Mouse (Mus musculus) CH12.LX (cell line): ENCODE results near the gene Slc2a12. TPM values are rescaled to one million over a fixed set of nuclear protein-coding genes. Genes with fewer than 3 reads are reported as not detected.

Source experiments
- DNase-seq: peaks from one replicate; pipeline ENCODE4 v3.0.0-alpha.2; 2013; ENCODE audit errors: extremely low read depth
- H3K27ac ChIP-seq: 2 replicates; pipeline ENCODE4 v1.5.1; 2012; ENCODE audit warnings: low read depth, mild to moderate bottlenecking, control low read depth, moderate library complexity; ENCODE audit not compliant: insufficient read depth
- H3K27me3 ChIP-seq: replicated peaks from 2 replicates; pipeline ENCODE3; 2012; ENCODE audit warnings: inconsistent platforms
- H3K36me3 ChIP-seq, 2 experiments: replicated peaks in 1 of 2; 2 replicates each; pipeline versions ENCODE3 to v1.6.1; 2012; ENCODE audit warnings: inconsistent platforms in 1 of 2, low read length in 1 of 2, mild to moderate bottlenecking in 1 of 2, mixed read lengths in 1 of 2, moderate library complexity in 1 of 2; ENCODE audit not compliant: control insufficient read depth in 1 of 2, insufficient read depth in 1 of 2
- H3K4me1 ChIP-seq, 2 experiments: 2 replicates each; pipeline ENCODE4 v1.6.1; 2012; ENCODE audit warnings: inconsistent platforms in 1 of 2, moderate library complexity in 1 of 2; ENCODE audit not compliant: insufficient read depth in 2 of 2, control insufficient read depth in 1 of 2
- H3K4me2 ChIP-seq: 2 replicates; pipeline ENCODE4 v1.6.1; 2012; ENCODE audit warnings: low read depth, mild to moderate bottlenecking, control low read depth; ENCODE audit not compliant: poor library complexity, insufficient read depth, severe bottlenecking
- H3K4me3 ChIP-seq, 3 experiments: fragments of 150-350 bp in 1 of 3; sonication (generic) in 1 of 3; replicated peaks in 1 of 3; 2 replicates each; pipeline versions ENCODE3 to v1.5.1; 2011 to 2012; ENCODE audit warnings: low read depth in 2 of 3, low read length in 2 of 3, mild to moderate bottlenecking in 2 of 3, moderate library complexity in 2 of 3, control low read depth in 1 of 3, improper control_type of control experiment in 1 of 3, inconsistent platforms in 1 of 3, mixed read lengths in 1 of 3; ENCODE audit not compliant: poor library complexity in 1 of 3
- H3K79me2 ChIP-seq: replicated peaks from 2 replicates; pipeline ENCODE4 v1.6.1; 2012; ENCODE audit warnings: mild to moderate bottlenecking, moderate library complexity; ENCODE audit not compliant: control insufficient read depth, poor library complexity, insufficient read depth, severe bottlenecking; ENCODE audit errors: extremely low read depth
- H3K9ac ChIP-seq: 2 replicates; pipeline ENCODE4 v1.6.1; 2012; ENCODE audit warnings: low read depth, mild to moderate bottlenecking, control low read depth, moderate library complexity; ENCODE audit not compliant: insufficient read depth
- H3K9me3 ChIP-seq: replicated peaks from 2 replicates; pipeline ENCODE3; 2012; ENCODE audit warnings: low read length, inconsistent platforms, mixed read lengths
- BHLHE40 ChIP-seq: IDR thresholded peaks from 2 replicates; pipeline ENCODE4 v1.6.1; 2011; ENCODE audit warnings: mild to moderate bottlenecking, low read depth, low read length, improper control_type of control experiment
- CTCF ChIP-seq, 2 experiments: IDR thresholded peaks in 1 of 2; conservative IDR thresholded peaks in 1 of 2; 2 replicates each; pipeline ENCODE4 v1.5.1; 2011 to 2012; ENCODE audit warnings: low read depth in 2 of 2, low read length in 2 of 2, improper control_type of control experiment in 1 of 2, inconsistent platforms in 1 of 2, mild to moderate bottlenecking in 1 of 2, moderate library complexity in 1 of 2
- E2F4 ChIP-seq: IDR thresholded peaks from 2 replicates; pipeline ENCODE4 v1.6.1; 2011; ENCODE audit warnings: low read depth, low read length, improper control_type of control experiment; ENCODE audit not compliant: insufficient replicate concordance
- GABPA ChIP-seq: IDR thresholded peaks from 2 replicates; pipeline ENCODE4 v1.6.1; 2012; ENCODE audit warnings: low read depth, low read length, improper control_type of control experiment, inconsistent platforms; ENCODE audit not compliant: insufficient replicate concordance
- HCFC1 ChIP-seq: IDR thresholded peaks from 2 replicates; pipeline ENCODE4 v1.6.1; 2012; ENCODE audit warnings: low read depth, mild to moderate bottlenecking, inconsistent platforms, low read length, improper control_type of control experiment
- KAT2A ChIP-seq: IDR thresholded peaks from 2 replicates; pipeline ENCODE4 v1.6.1; 2012; ENCODE audit warnings: low read length, improper control_type of control experiment, inconsistent platforms; ENCODE audit not compliant: insufficient replicate concordance
- MYC ChIP-seq: IDR thresholded peaks from 2 replicates; pipeline ENCODE4 v1.6.1; 2011; ENCODE audit warnings: low read depth, mild to moderate bottlenecking, improper control_type of control experiment, low read length
- NELFE ChIP-seq: IDR thresholded peaks from 2 replicates; pipeline ENCODE4 v1.6.1; 2011; ENCODE audit warnings: low read depth, low read length, improper control_type of control experiment
- NRF1 ChIP-seq: IDR thresholded peaks from 2 replicates; pipeline ENCODE4 v1.6.1; 2014; ENCODE audit warnings: low read depth, mild to moderate bottlenecking, inconsistent platforms, low read length, improper control_type of control experiment, moderate library complexity
- PAX5 ChIP-seq: IDR thresholded peaks from 2 replicates; pipeline ENCODE4 v1.6.1; 2012; ENCODE audit warnings: low read length, inconsistent platforms, mixed read lengths
- POLR2A ChIP-seq: IDR thresholded peaks from 2 replicates; pipeline ENCODE4 v1.6.1; 2011; ENCODE audit warnings: low read depth, mild to moderate bottlenecking, improper control_type of control experiment, low read length
- POLR2AphosphoS2 ChIP-seq: IDR thresholded peaks from 2 replicates; pipeline ENCODE4 v1.6.1; 2011; ENCODE audit warnings: low read depth, low read length, improper control_type of control experiment
- RAD21 ChIP-seq: IDR thresholded peaks from 2 replicates; pipeline ENCODE4 v1.6.1; 2011; ENCODE audit warnings: low read depth, mild to moderate bottlenecking, low read length, improper control_type of control experiment, moderate library complexity
- RCOR1 ChIP-seq: conservative IDR thresholded peaks from 2 replicates; pipeline ENCODE4 v1.6.1; 2012; ENCODE audit warnings: low read depth, mild to moderate bottlenecking, inconsistent platforms, low read length, improper control_type of control experiment
- SIN3A ChIP-seq: IDR thresholded peaks from 2 replicates; pipeline ENCODE4 v1.6.1; 2012; ENCODE audit warnings: low read length, improper control_type of control experiment, inconsistent platforms
- SMC3 ChIP-seq: IDR thresholded peaks from 2 replicates; pipeline ENCODE4 v1.6.1; 2011; ENCODE audit warnings: low read depth, low read length, improper control_type of control experiment
- TCF12 ChIP-seq: IDR thresholded peaks from 2 replicates; pipeline ENCODE4 v1.6.1; 2014; ENCODE audit warnings: low read depth, mild to moderate bottlenecking, inconsistent platforms, low read length, improper control_type of control experiment
- UBTF ChIP-seq: IDR thresholded peaks from 2 replicates; pipeline ENCODE4 v1.6.1; 2012; ENCODE audit warnings: low read depth, mild to moderate bottlenecking, inconsistent platforms, low read length, improper control_type of control experiment, moderate library complexity
- USF1 ChIP-seq: IDR thresholded peaks from 2 replicates; pipeline ENCODE4 v1.6.1; 2014; ENCODE audit warnings: low read depth, mild to moderate bottlenecking, inconsistent platforms, low read length, improper control_type of control experiment
- ZC3H11A ChIP-seq: IDR thresholded peaks from 2 replicates; pipeline ENCODE4 v1.6.1; 2012; ENCODE audit warnings: low read depth, mild to moderate bottlenecking, inconsistent platforms, low read length, improper control_type of control experiment
- ZKSCAN1 ChIP-seq: IDR thresholded peaks from 2 replicates; pipeline ENCODE4 v1.6.1; 2012; ENCODE audit warnings: low read depth, inconsistent platforms, low read length, improper control_type of control experiment, borderline replicate concordance
- dilution Hi-C: fragments of 300-500 bp; cut with MboI; formaldehyde crosslinking; loops from 2 replicates; pipeline ENCODE4 v1.14.3; 2020; ENCODE audit warnings: low sequenced_read_pairs; ENCODE audit not compliant: extremely low pct_unique_long_range_greater_than_20kb, extremely low pct_ligation_motif_present
- in situ Hi-C: fragments of 300-500 bp; cut with MboI; formaldehyde crosslinking; loops from 3 replicates; pipeline ENCODE4 v1.14.3; 2019; ENCODE audit warnings: low sequenced_read_pairs, low pct_ligation_motif_present, low pct_unique_long_range_greater_than_20kb, mixed read lengths
- polyA plus RNA-seq: library from polyadenylated mRNA; unstranded; fragments of >175 nt; gene quantifications from 2 replicates; pipeline ENCODE4 v1.2.1, GENCODE M21; 2012; ENCODE audit warnings: low read depth; ENCODE audit not compliant: insufficient read length
- total RNA-seq, 2 experiments: library from RNA; depleted of rRNA; stranded (reverse); fragments of 300-350 nt in 1 of 2; fragments of >200 nt in 1 of 2; gene quantifications; 2 replicates each; pipeline ENCODE4 v1.2.3; 2012 to 2014

Slc2a12 gene
- total and polyA plus RNA-seq, 3 experiments = 0.25 TPM; not detected in 2

GRCm38 (mm10) chr10:22618842-22619241, 26.0 kb upstream of the Slc2a12 start:
- no peak overlapping the region for H3K4me2 ChIP-seq
- no peaks in the 10 kb centered on the region for H3K9me3 ChIP-seq
- H3K4me3 ChIP-seq = no peak overlapping the region
- no peak overlapping the region for H3K9ac ChIP-seq
- dilution Hi-C loops (no loop called here), in situ Hi-C loops (no loop called here)
- H3K4me1 ChIP-seq = no peaks in the 10 kb centered on the region
- TF ChIP-seq ZC3H11A (peak; percentile 14; the same call in 1 of the 2 replicates), RAD21 (peak; percentile 79), CTCF (conservative IDR thresholded peaks at IDR 0.05 in 1 of 2, IDR thresholded peaks at IDR 0.05 in 1 of 2; ENCODE audit: low read depth in 2 of 2, low read length in 2 of 2) (peak; percentile 42 to 73; a peak in 3 of 4 replicates), SMC3 (peak; percentile 71), HCFC1 (no peak), RCOR1 (no peak)
- DNase-seq = peak; percentile 44
- H3K27me3 ChIP-seq = no peaks in the 10 kb centered on the region
- no peaks in the 10 kb centered on the region for H3K79me2 ChIP-seq
- H3K27ac ChIP-seq = no peak overlapping the region
- H3K36me3 ChIP-seq = no peaks in the 10 kb centered on the region

- Histone ChIP-seq H3K36me3 (no peaks in the 10 kb centered on the region), H3K27me3 (no peaks in the 10 kb centered on the region), H3K79me2 (no peaks in the 10 kb centered on the region), H3K27ac (no peak overlapping the region), H3K4me2 (no peak overlapping the region), H3K9ac (no peak overlapping the region), H3K9me3 (no peaks in the 10 kb centered on the region), H3K4me3 (no peak overlapping the region), H3K4me1 (peaks cover 0 to 34% of the 10 kb centered on the region in 2 experiments; a peak in 2 of 4 replicates)
- TF ChIP-seq TCF12 = no peak
- no peak for TF ChIP-seq POLR2AphosphoS2
- no peak for TF ChIP-seq PAX5
- TF ChIP-seq CTCF (conservative IDR thresholded peaks at IDR 0.05 in 1 of 2, IDR thresholded peaks at IDR 0.05 in 1 of 2; ENCODE audit: low read depth in 2 of 2, low read length in 2 of 2) = no peak
- no peak for TF ChIP-seq RCOR1
- TF ChIP-seq GABPA = no peak
- TF ChIP-seq MYC = no peak
- no peak for TF ChIP-seq USF1
- no peak for TF ChIP-seq KAT2A
- no peak for TF ChIP-seq BHLHE40
- TF ChIP-seq SMC3 = no peak
- no peak for TF ChIP-seq NRF1
- no peak for TF ChIP-seq POLR2A
- TF ChIP-seq ZKSCAN1 = no peak
- TF ChIP-seq NELFE = no peak
- no peak for TF ChIP-seq E2F4
- no peak for TF ChIP-seq UBTF
- TF ChIP-seq SIN3A = no peak
- no peak for DNase-seq
- in situ Hi-C loops (no loop called here), dilution Hi-C loops (no loop called here)
These were observed 16.0 kb upstream of the Slc2a12 start for GRCm38 (mm10) chr10:22628832-22629231.
